Mouse (Mus musculus) MEL (cell line): ENCODE measurements around the gene Akap13. TPM values are rescaled to one million over a fixed set of nuclear protein-coding genes. Genes with fewer than 3 reads are reported as not detected.

ENCODE experiments used
- DNase-seq: peaks from one replicate; pipeline ENCODE4 v3.0.0; 2011; ENCODE audit warnings: low read depth, low spot score
- H3K27ac ChIP-seq: 2 replicates; pipeline ENCODE4 v1.5.1; 2012; ENCODE audit warnings: low read depth, mild to moderate bottlenecking, control low read depth, low read length, moderate library complexity; ENCODE audit not compliant: control insufficient read depth
- H3K27me3 ChIP-seq, 2 experiments: fragments of 150-350 bp in 1 of 2; sonication (generic) in 1 of 2; 2 replicates each; pipeline ENCODE4 v1.6.1; 2012; ENCODE audit warnings: low read length in 2 of 2, mild to moderate bottlenecking in 2 of 2, improper control_type of control experiment in 1 of 2, moderate library complexity in 1 of 2; ENCODE audit not compliant: insufficient read depth in 2 of 2, control insufficient read depth in 1 of 2
- H3K36me3 ChIP-seq, 2 experiments: 2 replicates each; pipeline ENCODE4 v1.6.1; 2012 to 2014; ENCODE audit warnings: low read length in 2 of 2, improper control_type of control experiment in 1 of 2, inconsistent platforms in 1 of 2, mild to moderate bottlenecking in 1 of 2; ENCODE audit not compliant: insufficient read depth in 2 of 2, control insufficient read depth in 1 of 2
- H3K4me1 ChIP-seq, 2 experiments: fragments of 150-350 bp in 1 of 2; sonication (generic) in 1 of 2; 2 replicates each; pipeline ENCODE4 v1.6.1; 2012; ENCODE audit warnings: low read length in 2 of 2, improper control_type of control experiment in 1 of 2, mild to moderate bottlenecking in 1 of 2; ENCODE audit not compliant: insufficient read depth in 2 of 2, control insufficient read depth in 1 of 2
- H3K4me3 ChIP-seq, 2 experiments: fragments of 150-350 bp in 1 of 2; sonication (generic) in 1 of 2; 2 replicates each; pipeline ENCODE4 v1.5.1; 2012; ENCODE audit warnings: low read depth in 2 of 2, low read length in 2 of 2, mild to moderate bottlenecking in 2 of 2, moderate library complexity in 2 of 2, control low read depth in 1 of 2, improper control_type of control experiment in 1 of 2; ENCODE audit not compliant: control insufficient read depth in 1 of 2, insufficient read depth in 1 of 2
- H3K79me2 ChIP-seq: 2 replicates; pipeline ENCODE4 v1.6.1; 2012; ENCODE audit warnings: mild to moderate bottlenecking, low read length, moderate library complexity; ENCODE audit not compliant: control insufficient read depth, poor library complexity, insufficient read depth
- H3K9ac ChIP-seq: 2 replicates; pipeline ENCODE4 v1.6.1; 2012; ENCODE audit warnings: low read depth, mild to moderate bottlenecking, control low read depth, low read length, moderate library complexity; ENCODE audit not compliant: control insufficient read depth, poor library complexity, severe bottlenecking
- H3K9me3 ChIP-seq: fragments of 150-350 bp; sonication (generic); replicated peaks from 2 replicates; pipeline ENCODE4 v1.6.1; 2012; ENCODE audit warnings: mild to moderate bottlenecking, low read length, improper control_type of control experiment, moderate library complexity; ENCODE audit not compliant: insufficient read depth
- CHD1 ChIP-seq: IDR thresholded peaks from 2 replicates; pipeline ENCODE4 v1.6.1; 2012; ENCODE audit warnings: low read depth, mild to moderate bottlenecking, inconsistent platforms, low read length, improper control_type of control experiment
- CTCF ChIP-seq, 3 experiments: IDR thresholded peaks in 2 of 3; conservative IDR thresholded peaks in 1 of 3; 2 replicates each; pipeline ENCODE4 v1.5.1; 2011 to 2012; ENCODE audit warnings: low read length in 3 of 3, low read depth in 2 of 3, mild to moderate bottlenecking in 2 of 3, improper control_type of control experiment in 1 of 3, inconsistent platforms in 1 of 3, mixed read lengths in 1 of 3, moderate library complexity in 1 of 3; ENCODE audit not compliant: control insufficient read depth in 1 of 3, insufficient read depth in 1 of 3, poor library complexity in 1 of 3, severe bottlenecking in 1 of 3
- ELF1 ChIP-seq: IDR thresholded peaks from 2 replicates; pipeline ENCODE4 v1.6.1; 2014; ENCODE audit warnings: low read depth, mild to moderate bottlenecking, inconsistent platforms, low read length, improper control_type of control experiment, moderate library complexity
- ETS1 ChIP-seq: IDR thresholded peaks from 2 replicates; pipeline ENCODE4 v1.6.1; 2012; ENCODE audit warnings: low read depth, mild to moderate bottlenecking, inconsistent platforms, low read length, improper control_type of control experiment, moderate library complexity
- JUND ChIP-seq: IDR thresholded peaks from 2 replicates; pipeline ENCODE4 v1.6.1; 2011; ENCODE audit warnings: low read depth, mild to moderate bottlenecking, improper control_type of control experiment, low read length
- KAT2A ChIP-seq: conservative IDR thresholded peaks from 2 replicates; pipeline ENCODE4 v1.6.1; 2012; ENCODE audit warnings: low read depth, low read length, improper control_type of control experiment, inconsistent platforms
- MAFK ChIP-seq: IDR thresholded peaks from 2 replicates; pipeline ENCODE4 v1.6.1; 2011; ENCODE audit warnings: low read depth, mild to moderate bottlenecking, low read length, improper control_type of control experiment, borderline replicate concordance
- MEF2A ChIP-seq: IDR thresholded peaks from 2 replicates; pipeline ENCODE4 v1.6.1; 2014; ENCODE audit warnings: low read depth, mild to moderate bottlenecking, inconsistent platforms, low read length, improper control_type of control experiment; ENCODE audit not compliant: poor library complexity, insufficient replicate concordance, severe bottlenecking; ENCODE audit errors: extremely low read depth
- MYB ChIP-seq: IDR thresholded peaks from 2 replicates; pipeline ENCODE4 v1.6.1; 2011; ENCODE audit warnings: mild to moderate bottlenecking, low read depth, low read length, improper control_type of control experiment
- NELFE ChIP-seq: IDR thresholded peaks from 2 replicates; pipeline ENCODE4 v1.6.1; 2011; ENCODE audit warnings: low read depth, low read length, improper control_type of control experiment
- NRF1 ChIP-seq: IDR thresholded peaks from 2 replicates; pipeline ENCODE4 v1.6.1; 2014; ENCODE audit warnings: low read depth, mild to moderate bottlenecking, inconsistent platforms, low read length, improper control_type of control experiment, moderate library complexity; ENCODE audit not compliant: poor library complexity, insufficient read depth, severe bottlenecking
- POLR2AphosphoS2 ChIP-seq: IDR thresholded peaks from 2 replicates; pipeline ENCODE4 v1.6.1; 2011; ENCODE audit warnings: low read length, improper control_type of control experiment
- POLR2AphosphoS5 ChIP-seq: IDR thresholded peaks from 2 replicates; pipeline ENCODE4 v1.6.1; 2012; ENCODE audit warnings: low read depth, borderline replicate concordance, mild to moderate bottlenecking, inconsistent platforms, low read length, moderate library complexity, mixed read lengths
- RAD21 ChIP-seq: IDR thresholded peaks from 2 replicates; pipeline ENCODE4 v1.6.1; 2011; ENCODE audit warnings: mild to moderate bottlenecking, low read depth, low read length, improper control_type of control experiment
- SIN3A ChIP-seq: IDR thresholded peaks from 2 replicates; pipeline ENCODE4 v1.6.1; 2012; ENCODE audit warnings: low read length, improper control_type of control experiment, inconsistent platforms
- SMC3 ChIP-seq: IDR thresholded peaks from 2 replicates; pipeline ENCODE4 v1.6.1; 2011; ENCODE audit warnings: low read depth, low read length, improper control_type of control experiment
- TCF12 ChIP-seq: IDR thresholded peaks from 2 replicates; pipeline ENCODE4 v1.6.1; 2014; ENCODE audit warnings: low read depth, mild to moderate bottlenecking, inconsistent platforms, low read length, improper control_type of control experiment, moderate library complexity
- UBTF ChIP-seq: IDR thresholded peaks from 2 replicates; pipeline ENCODE4 v1.6.1; 2012; ENCODE audit warnings: low read depth, mild to moderate bottlenecking, inconsistent platforms, low read length, improper control_type of control experiment, moderate library complexity, borderline replicate concordance; ENCODE audit not compliant: insufficient read depth
- USF2 ChIP-seq, 2 experiments: IDR thresholded peaks; 2 replicates each; pipeline ENCODE4 v1.6.1; 2011 to 2012; ENCODE audit warnings: improper control_type of control experiment in 2 of 2, low read length in 2 of 2, borderline replicate concordance in 1 of 2, inconsistent platforms in 1 of 2, low read depth in 1 of 2, mild to moderate bottlenecking in 1 of 2; ENCODE audit not compliant: insufficient read depth in 1 of 2
- ZC3H11A ChIP-seq: IDR thresholded peaks from 2 replicates; pipeline ENCODE4 v1.6.1; 2012; ENCODE audit warnings: low read depth, mild to moderate bottlenecking, inconsistent platforms, low read length, improper control_type of control experiment
- ZKSCAN1 ChIP-seq: IDR thresholded peaks from 2 replicates; pipeline ENCODE4 v1.6.1; 2012; ENCODE audit warnings: low read depth, mild to moderate bottlenecking, inconsistent platforms, low read length, improper control_type of control experiment, moderate library complexity
- polyA plus RNA-seq, 2 experiments: library from polyadenylated mRNA; stranded (reverse) in 1 of 2; unstranded in 1 of 2; fragments of >175 nt in 1 of 2; fragments of >200 nt in 1 of 2; gene quantifications; 2 replicates each; pipeline versions ENCODE4 v1.2.1 to v1.2.4; 2012; ENCODE audit warnings: low replicate concordance in 2 of 2, low read depth in 1 of 2; ENCODE audit not compliant: insufficient read length in 2 of 2, insufficient read depth in 1 of 2, missing spikeins in 1 of 2
- total RNA-seq: library from RNA; depleted of rRNA; stranded (reverse); fragments of 300-350 nt; gene quantifications from 2 replicates; pipeline ENCODE4 v1.2.3, GENCODE M21; 2012

The Akap13 gene
- total and polyA plus RNA-seq, 3 experiments: 4.1 to 4.5 TPM; not detected in 1

GRCm38 (mm10) chr7:75753192-75753783, 298.0 kb downstream of the Akap13 start:
- Histone ChIP-seq H3K36me3 (peaks cover 0 to 2% of the 10 kb centered on the region in 2 experiments; a peak in 2 of 4 replicates), H3K9me3 (no peaks in the 10 kb centered on the region), H3K79me2 (no peaks in the 10 kb centered on the region), H3K9ac (no peak overlapping the region), H3K4me1 (peaks cover 0 to 5% of the 10 kb centered on the region in 2 experiments; a peak in 1 of 4 replicates), H3K27ac (no peak overlapping the region), H3K27me3 (no peaks in the 10 kb centered on the region), H3K4me3 (no peak overlapping the region)
- TF ChIP-seq ELF1 (no peak), POLR2AphosphoS2 (no peak), TCF12 (no peak), NELFE (no peak)
- no peak for DNase-seq

GRCm38 (mm10) chr7:75754587-75755499, 299.5 kb downstream of the Akap13 start:
- no peaks in the 10 kb centered on the region for H3K27me3 ChIP-seq
- H3K79me2 ChIP-seq: no peaks in the 10 kb centered on the region
- no peak overlapping the region for H3K4me3 ChIP-seq
- no peak for DNase-seq
- no peak overlapping the region for H3K27ac ChIP-seq
- peaks cover 0 to 5% of the 10 kb centered on the region in 2 experiments; a peak in 1 of 4 replicates for H3K4me1 ChIP-seq
- peaks cover 0 to 2% of the 10 kb centered on the region in 2 experiments; a peak in 2 of 4 replicates for H3K36me3 ChIP-seq
- no peak overlapping the region for H3K9ac ChIP-seq
- no peaks in the 10 kb centered on the region for H3K9me3 ChIP-seq
- TF ChIP-seq MYB: no peak
- TF ChIP-seq MEF2A: no peak
- no peak for TF ChIP-seq CTCF (IDR thresholded peaks at IDR 0.05 in 2 of 3, conservative IDR thresholded peaks at IDR 0.05 in 1 of 3; ENCODE audit: control insufficient read depth in 1 of 3, insufficient read depth in 1 of 3, low read depth in 2 of 3, low read length in 3 of 3, poor library complexity in 1 of 3, severe bottlenecking in 1 of 3)
- no peak for TF ChIP-seq UBTF
- no peak for TF ChIP-seq CHD1
- TF ChIP-seq SMC3: no peak
- TF ChIP-seq POLR2AphosphoS5: no peak
- TF ChIP-seq RAD21: no peak
- no peak for TF ChIP-seq MAFK
- TF ChIP-seq USF2 (IDR thresholded peaks at IDR 0.05; ENCODE audit: borderline replicate concordance in 1 of 2, insufficient read depth in 1 of 2, low read depth in 1 of 2, low read length in 2 of 2): no peak
- TF ChIP-seq SIN3A: no peak
- no peak for TF ChIP-seq ZKSCAN1
- TF ChIP-seq ETS1: no peak
- no peak for TF ChIP-seq KAT2A
- no peak for TF ChIP-seq ZC3H11A
- no peak for TF ChIP-seq TCF12
- TF ChIP-seq NRF1: no peak
- TF ChIP-seq JUND: no peak
